Mouse (Mus musculus): Measurements from ENCODE around the gene Pla2g4c. TPM values are rescaled to one million over a fixed set of nuclear protein-coding genes. Genes with fewer than 3 reads are reported as not detected.
"Not testable (repeated sequence)": the region's sequence is repeated elsewhere in the genome, so short reads cannot be mapped to it uniquely, and the experiment has no call there.

The Pla2g4c gene
- 0.15 and 0.27 TPM in 2 replicates for total RNA-seq (2014; rRNA removed; ENCODE audit: low replicate concordance)
- polyA plus RNA-seq (2015; fragmentation: Nextera tagmentation; extraction: Ambion mirVana) = 0.07 and 0.12 TPM in 2 replicates

DNA sequence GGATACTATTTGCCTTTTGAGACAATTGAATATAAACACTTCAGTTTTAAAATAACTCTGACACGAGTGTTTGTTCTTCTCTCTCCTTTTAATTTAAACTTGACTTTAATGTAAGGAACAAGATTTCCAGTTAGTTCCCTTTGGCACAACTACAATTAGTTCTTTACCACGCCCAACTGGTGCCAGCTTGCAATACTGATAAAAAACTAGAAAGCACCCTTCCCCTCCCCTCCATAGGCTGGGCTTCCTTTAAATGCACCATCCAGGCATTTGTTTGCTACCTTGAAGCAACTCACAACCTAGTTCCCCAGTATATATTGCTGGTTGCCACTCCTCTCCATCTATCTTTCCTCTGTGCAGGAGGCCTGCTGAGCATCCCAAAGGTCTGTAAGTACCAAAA lies at the start of gene Pla2g4c:
Pla2g4c (plus strand) TSS at position 340 of the 400 bp plus-strand sequence.
- TF ChIP-seq CTCF (IDR thresholded peaks at IDR 0.05; ENCODE audit: low read depth) (no peak), EP300 (IDR thresholded peaks at IDR 0.05; ENCODE audit: low read depth) (no peak)
- no peak within 1 kb of the TSS for H3K4me3 ChIP-seq (ENCODE audit: low read depth, low read length)
- no peak within 1 kb of the TSS for H3K27ac ChIP-seq (ENCODE audit: low read depth)
- no peak for DNase-seq (ENCODE audit: low spot score)
- no peaks in the 10 kb centered on the region for H3K9me3 ChIP-seq (replicated peaks; ENCODE audit: control insufficient read depth, low read length)
- no peak within 1 kb of the TSS for H3K9ac ChIP-seq (replicated peaks; ENCODE audit: low read depth, low read length)
- no peaks in the 10 kb centered on the region for H3K36me3 ChIP-seq (replicated peaks; ENCODE audit: control insufficient read depth, insufficient read depth, low read length)
- H3K27me3 ChIP-seq (ENCODE audit: control insufficient read depth, insufficient read depth, low read length) = no peaks in the 10 kb centered on the region
- no peak for ATAC-seq (ENCODE audit: insufficient read depth, low read depth)
- 65% methylated on average over 2 of the region's 2 CpGs for WGBS
- no peak within 1 kb of the TSS for H3K4me2 ChIP-seq (ENCODE audit: low read depth, low read length)
- H3K4me1 ChIP-seq (ENCODE audit: control insufficient read depth, insufficient read depth) = no peaks in the 10 kb centered on the region

DNA sequence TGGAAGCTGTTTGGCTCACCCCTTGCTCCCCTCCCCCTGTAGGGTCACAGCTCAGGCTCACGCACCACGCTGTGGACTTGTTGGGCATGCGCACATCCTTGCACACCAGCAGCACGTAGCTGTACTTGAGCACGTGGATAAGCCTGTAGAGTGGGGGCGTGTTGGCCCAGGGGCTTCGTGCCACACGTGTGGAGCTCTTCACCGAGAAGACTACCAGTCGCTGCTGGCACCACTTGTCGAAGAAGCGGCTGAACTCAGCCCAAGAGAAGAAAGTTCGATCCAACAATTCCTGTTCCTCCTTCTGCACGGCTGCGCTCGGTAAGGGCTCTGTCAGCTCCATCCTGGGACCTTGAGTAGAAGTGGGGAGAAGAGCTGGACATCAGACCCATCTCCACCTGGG lies 47.4 kb upstream of the Pla2g4c start, which contains the start of gene Lig1:
Lig1 (plus strand) TSS at position 203 of the 400 bp plus-strand sequence.
- Histone ChIP-seq H3K4me2 (ENCODE audit: low read depth, low read length) (peak within 1 kb of the TSS; percentile 74), H3K4me1 (ENCODE audit: control insufficient read depth, insufficient read depth) (peaks cover 4% of the 10 kb centered on the region; the same call in 1 of the 2 replicates), H3K27me3 (ENCODE audit: control insufficient read depth, insufficient read depth, low read length) (no peaks in the 10 kb centered on the region), H3K4me3 (ENCODE audit: low read depth, low read length) (peak within 1 kb of the TSS; percentile 84), H3K27ac (ENCODE audit: low read depth) (peak within 1 kb of the TSS; percentile 85), H3K9me3 (replicated peaks; ENCODE audit: control insufficient read depth, low read length) (no peaks in the 10 kb centered on the region), H3K9ac (replicated peaks; ENCODE audit: low read depth, low read length) (peak within 1 kb of the TSS; percentile 66), H3K36me3 (replicated peaks; ENCODE audit: control insufficient read depth, insufficient read depth, low read length) (peaks cover 18% of the 10 kb centered on the region)
- ATAC-seq (ENCODE audit: insufficient read depth, low read depth) (no peak), DNase-seq (ENCODE audit: low spot score) (no peak)
- TF ChIP-seq EP300 (IDR thresholded peaks at IDR 0.05; ENCODE audit: low read depth) (no peak), CTCF (IDR thresholded peaks at IDR 0.05; ENCODE audit: low read depth) (no peak)
- WGBS = 98% methylated on average over 16 of the region's 16 CpGs

DNA sequence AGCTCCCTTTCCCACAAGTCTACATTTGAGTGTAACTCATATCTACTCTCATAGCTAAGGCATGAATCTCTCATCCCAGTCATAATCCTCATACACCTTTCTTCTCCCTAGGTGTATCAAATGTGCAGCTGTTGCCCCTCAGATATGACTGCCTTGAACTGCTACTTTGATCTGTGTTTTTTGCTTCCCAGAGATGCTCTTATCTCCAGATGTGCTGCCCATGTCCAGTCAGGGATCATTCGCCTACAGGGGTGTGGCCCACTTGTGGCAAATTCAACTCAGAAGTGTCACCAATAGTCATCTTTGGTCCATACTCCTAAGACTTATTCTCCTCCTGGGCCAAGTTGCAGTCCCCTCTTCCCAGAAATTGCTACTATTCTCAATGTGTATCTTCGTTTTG lies 46.6 kb upstream of the Pla2g4c start:
- H3K4me2 ChIP-seq (ENCODE audit: low read depth, low read length) = peak overlapping the region; percentile 74
- no peak for ATAC-seq (ENCODE audit: insufficient read depth, low read depth)
- peaks cover 4% of the 10 kb centered on the region; the same call in 1 of the 2 replicates for H3K4me1 ChIP-seq (ENCODE audit: control insufficient read depth, insufficient read depth)
- peak overlapping the region; percentile 85 for H3K27ac ChIP-seq (ENCODE audit: low read depth)
- H3K36me3 ChIP-seq (replicated peaks; ENCODE audit: control insufficient read depth, insufficient read depth, low read length) = peaks cover 18% of the 10 kb centered on the region
- no peak for DNase-seq (ENCODE audit: low spot score)
- H3K4me3 ChIP-seq (ENCODE audit: low read depth, low read length) = peak overlapping the region; percentile 84
- 19% methylated on average over 2 of the region's 2 CpGs for WGBS
- H3K9ac ChIP-seq (replicated peaks; ENCODE audit: low read depth, low read length) = peak overlapping the region; percentile 66
- no peak for TF ChIP-seq EP300 (IDR thresholded peaks at IDR 0.05; ENCODE audit: low read depth)
- no peak for TF ChIP-seq CTCF (IDR thresholded peaks at IDR 0.05; ENCODE audit: low read depth)
- no peaks in the 10 kb centered on the region for H3K27me3 ChIP-seq (ENCODE audit: control insufficient read depth, insufficient read depth, low read length)
- no peaks in the 10 kb centered on the region for H3K9me3 ChIP-seq (replicated peaks; ENCODE audit: control insufficient read depth, low read length)

DNA sequence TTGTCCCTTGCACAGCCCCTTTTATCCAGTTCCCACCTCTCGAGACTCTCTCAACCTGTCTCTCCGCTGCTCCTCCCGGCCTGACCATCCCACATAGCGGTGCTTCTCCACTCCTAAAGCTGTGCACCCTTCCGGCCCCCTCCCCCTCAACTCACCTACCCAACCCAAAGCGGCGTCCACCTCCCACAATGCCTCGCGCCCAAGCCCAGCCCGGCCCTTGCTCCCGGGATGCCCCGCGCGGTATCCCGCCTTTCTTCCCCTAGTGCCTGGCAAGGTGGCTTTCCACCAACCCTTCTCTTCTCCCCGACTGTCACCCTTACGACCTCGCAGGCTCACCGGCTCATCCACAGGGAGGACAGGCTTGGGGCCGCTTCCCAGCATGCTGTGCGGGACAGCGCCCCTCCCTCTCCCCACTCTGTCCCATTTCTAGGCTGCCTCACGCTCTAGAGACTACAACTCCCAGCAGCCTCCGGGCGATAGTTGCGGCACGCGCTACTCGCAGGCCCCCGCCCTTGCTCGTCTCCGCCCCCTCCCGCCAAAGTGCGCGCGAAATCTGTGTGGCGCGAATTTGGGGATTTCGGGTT lies 46.1 kb upstream of the Pla2g4c start, which contains the start of gene Zswim9:
Zswim9 (minus strand) TSS at position 414 of the 584 bp plus-strand sequence.
- H3K36me3 ChIP-seq (replicated peaks; ENCODE audit: control insufficient read depth, insufficient read depth, low read length) = peaks cover 18% of the 10 kb centered on the region
- peak; percentile 99 for ATAC-seq (ENCODE audit: insufficient read depth, low read depth)
- whole genome bisulfite sequencing = under 1% methylated on average over 39 of the region's 39 CpGs

DNA sequence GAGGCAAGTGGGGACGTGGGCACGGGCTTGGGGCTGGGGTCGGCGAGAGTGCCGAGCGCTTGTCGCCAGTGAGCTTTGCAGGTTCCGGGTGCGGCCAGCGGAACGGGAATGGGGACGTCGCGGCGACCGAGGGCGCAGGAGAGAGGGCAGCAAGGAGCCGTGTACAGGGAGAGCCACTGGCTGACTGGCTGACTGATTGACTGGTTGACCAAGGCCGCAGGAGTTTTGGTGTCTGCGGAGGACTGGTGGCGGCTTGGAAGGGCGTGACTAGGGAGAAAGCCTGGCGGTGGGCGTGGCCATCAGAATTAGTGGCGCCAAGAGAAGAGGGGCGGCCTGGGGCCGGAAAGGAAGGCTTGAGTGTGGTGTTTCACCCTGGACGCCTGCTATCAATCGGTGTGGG lies 45.5 kb upstream of the Pla2g4c start:
- not testable (repeated sequence) for DNase-seq (ENCODE audit: low spot score); H3K27me3 ChIP-seq (ENCODE audit: control insufficient read depth, insufficient read depth, low read length); H3K4me1 ChIP-seq (ENCODE audit: control insufficient read depth, insufficient read depth); H3K9me3 ChIP-seq (replicated peaks; ENCODE audit: control insufficient read depth, low read length)
- Histone ChIP-seq H3K27ac (ENCODE audit: low read depth) (0 out of 2 replicates have a peak overlapping the region, but pooled peaks have one; percentile 85), H3K4me3 (ENCODE audit: low read depth, low read length) (peak overlapping the region; percentile 84), H3K9ac (replicated peaks; ENCODE audit: low read depth, low read length) (peak overlapping the region; percentile 66; the same call in 1 of the 2 replicates), H3K4me2 (ENCODE audit: low read depth, low read length) (peak overlapping the region; percentile 74), H3K36me3 (replicated peaks; ENCODE audit: control insufficient read depth, insufficient read depth, low read length) (peaks cover 16% of the 10 kb centered on the region)
- 0% methylated on average over 8 of the region's 29 CpGs for WGBS
- peak; percentile 57 for ATAC-seq (ENCODE audit: insufficient read depth, low read depth)

More for the DNA sequence above, 46.1 kb upstream of the Pla2g4c start, which contains the start of gene Zswim9:
- Histone ChIP-seq H3K9ac (replicated peaks; ENCODE audit: low read depth, low read length) (peak within 1 kb of the TSS; percentile 66), H3K27ac (ENCODE audit: low read depth) (peak within 1 kb of the TSS; percentile 85), H3K4me1 (ENCODE audit: control insufficient read depth, insufficient read depth) (peaks cover 4% of the 10 kb centered on the region; the same call in 1 of the 2 replicates), H3K4me2 (ENCODE audit: low read depth, low read length) (peak within 1 kb of the TSS; percentile 74), H3K4me3 (ENCODE audit: low read depth, low read length) (peak within 1 kb of the TSS; percentile 84), H3K27me3 (ENCODE audit: control insufficient read depth, insufficient read depth, low read length) (no peaks in the 10 kb centered on the region), H3K9me3 (replicated peaks; ENCODE audit: control insufficient read depth, low read length) (no peaks in the 10 kb centered on the region)
- TF ChIP-seq CTCF (IDR thresholded peaks at IDR 0.05; ENCODE audit: low read depth) = no peak
- TF ChIP-seq EP300 (IDR thresholded peaks at IDR 0.05; ENCODE audit: low read depth) = no peak
- peak; percentile 90 for DNase-seq (ENCODE audit: low spot score)

All from heart, postnatal 0 days (tissue).